In genomic region chr3:37472461-37472860, GRCm38 (mm10) we compare ENCODE assay signal across 9 mouse cellular contexts. TPM values are rescaled to one million over a fixed set of nuclear protein-coding genes. Genes with fewer than 3 reads are reported as not detected.
DNase-seq lines count a peak whose midpoint lies in the region; ATAC-seq and TF ChIP-seq lines count a peak whose summit lies in the region.
"Had no signal": no experiment of that assay in that cellular context is flagged by ENCODE, and none has a peak within 500 bp of the region (broad histone marks: within the 10 kb centered on the region; RNA-seq: fewer than 3 reads in every experiment).

No protein-coding gene starts in this region.

- peak; percentile 57 for TF ChIP-seq CTCF in forebrain, postnatal 0 days (IDR thresholded peaks at IDR 0.05; ENCODE audit: low read depth)
- TF ChIP-seq CTCF in Patski (IDR thresholded peaks at IDR 0.05), result peak; percentile 41
- no peak for TF ChIP-seq CTCF in cerebellum, adult 2 months (IDR thresholded peaks at IDR 0.05; ENCODE audit: borderline replicate concordance, insufficient read depth, low read depth, low read length)

- CTCF ChIA-PET in Patski (lab: Charles Lee), result interaction anchor here (0.6 to 1.9 kb wide), 14 partner anchors 12 to 748 kb away, joined by 3 to 9 read pairs (median 4); no protein-coding TSS in a partner anchor

- POLR2A ChIA-PET in Patski (lab: Charles Lee), result interaction anchor here (0.6 to 1.3 kb wide), 4 partner anchors 169 to 724 kb away, joined by 3 to 5 read pairs (median 4); no protein-coding TSS in a partner anchor

- no peak overlapping the region for H3K4me3 ChIP-seq in forebrain, postnatal 0 days (ENCODE audit: low read depth, low read length)
- H3K4me3 ChIP-seq in forebrain, embryonic 12.5 days (replicated peaks), result no peak overlapping the region
- H3K4me3 ChIP-seq in liver, embryonic 12.5 days, result no peak overlapping the region
- no peak overlapping the region for H3K4me3 ChIP-seq in cerebellum, adult 2 months (replicated peaks; ENCODE audit: insufficient read depth, low read depth, low read length)
- H3K4me3 ChIP-seq: liver, embryonic 13.5 days had no signal

- no peaks in the 10 kb centered on the region for H3K4me1 ChIP-seq in forebrain, postnatal 0 days (ENCODE audit: insufficient read depth)
- H3K4me1 ChIP-seq in forebrain, embryonic 12.5 days, result no peaks in the 10 kb centered on the region
- peaks cover 11% of the 10 kb centered on the region for H3K4me1 ChIP-seq in liver, embryonic 12.5 days
- H3K4me1 ChIP-seq in cerebellum, adult 2 months (ENCODE audit: control insufficient read depth, insufficient read depth, low read length), result no peaks in the 10 kb centered on the region

- H3K36me3 ChIP-seq in forebrain, postnatal 0 days (ENCODE audit: insufficient read depth), result no peaks in the 10 kb centered on the region
- no peaks in the 10 kb centered on the region for H3K36me3 ChIP-seq in forebrain, embryonic 12.5 days (replicated peaks)
- peaks cover 10% of the 10 kb centered on the region; the same call in 1 of the 2 replicates for H3K36me3 ChIP-seq in liver, embryonic 12.5 days
- H3K36me3 ChIP-seq: liver, embryonic 13.5 days had no signal

- H3K27ac ChIP-seq in forebrain, postnatal 0 days (ENCODE audit: low read depth, low read length), result no peak overlapping the region
- no peak overlapping the region for H3K27ac ChIP-seq in forebrain, embryonic 12.5 days
- no peak overlapping the region for H3K27ac ChIP-seq in liver, embryonic 12.5 days
- H3K27ac ChIP-seq in cerebellum, adult 2 months (ENCODE audit: insufficient read depth, low read length), result no peak overlapping the region

- peak; percentile 58 for DNase-seq in forebrain, postnatal 0 days
- DNase-seq in liver, result peak; percentile 21
- no peak for DNase-seq in Patski (ENCODE audit: low read depth, low spot score)
- peak; percentile 16 for DNase-seq in lung, postnatal 25 days (ENCODE audit: low spot score)
- no peak for DNase-seq in cerebellum, adult 2 months
- DNase-seq in ovary, postnatal 36 days (ENCODE audit: low spot score), result no peak
- DNase-seq: liver, embryonic 13.5 days had no signal

- in situ Hi-C loops in Patski (cut with MboI; ENCODE audit: low pct_unique_long_range_greater_than_20kb), result loop anchor here (5.0 to 25.0 kb wide), 4 partner anchors 375 to 1390 kb away; no protein-coding TSS in a partner anchor

- no peaks in the 10 kb centered on the region for H3K9me3 ChIP-seq in forebrain, postnatal 0 days (ENCODE audit: low read length)
- H3K9me3 ChIP-seq in forebrain, embryonic 12.5 days, result no peaks in the 10 kb centered on the region
- no peaks in the 10 kb centered on the region for H3K9me3 ChIP-seq in liver, embryonic 12.5 days (replicated peaks)
- H3K9me3 ChIP-seq: liver, embryonic 13.5 days had no signal

- H3K9ac ChIP-seq in forebrain, postnatal 0 days, result no peak overlapping the region
- no peak overlapping the region for H3K9ac ChIP-seq in forebrain, embryonic 12.5 days
- no peak overlapping the region for H3K9ac ChIP-seq in liver, embryonic 12.5 days
- H3K9ac ChIP-seq: liver, embryonic 13.5 days had no signal

- H3K4me2 ChIP-seq in forebrain, postnatal 0 days (ENCODE audit: low read depth), result no peak overlapping the region
- no peak overlapping the region for H3K4me2 ChIP-seq in forebrain, embryonic 12.5 days
- H3K4me2 ChIP-seq in liver, embryonic 12.5 days, result no peak overlapping the region
- H3K4me2 ChIP-seq: liver, embryonic 13.5 days had no signal

- no peaks in the 10 kb centered on the region for H3K27me3 ChIP-seq in forebrain, postnatal 0 days (ENCODE audit: insufficient read depth, low read length)
- H3K27me3 ChIP-seq in forebrain, embryonic 12.5 days, result no peaks in the 10 kb centered on the region
- no peaks in the 10 kb centered on the region for H3K27me3 ChIP-seq in liver, embryonic 12.5 days (replicated peaks)
- no peaks in the 10 kb centered on the region for H3K27me3 ChIP-seq in Patski
- no peaks in the 10 kb centered on the region for H3K27me3 ChIP-seq in cerebellum, adult 2 months (ENCODE audit: control insufficient read depth, insufficient read depth, low read length)
- H3K27me3 ChIP-seq: liver, embryonic 13.5 days had no signal

- ATAC-seq in forebrain, postnatal 0 days, result no peak
- ATAC-seq in forebrain, embryonic 12.5 days (ENCODE audit: low FRiP score), result no peak
- ATAC-seq in liver, embryonic 12.5 days, result no peak
- ATAC-seq in Patski, result no peak

- no peak for TF ChIP-seq POLR2A in cerebellum, adult 2 months (IDR thresholded peaks at IDR 0.05; ENCODE audit: borderline replicate concordance, insufficient read depth, low read length)

RNA-seq across cellular contexts. Expression of gene Nudt6, which starts 52.5 kb away (rescaled TPM):
- 4.5 and 6.6 TPM in 2 replicates for total RNA-seq in forebrain, postnatal 0 days (2014; rRNA removed)
- 10.2 and 14.8 TPM in 2 replicates for polyA plus RNA-seq in forebrain, postnatal 0 days (2015; fragmentation: Nextera tagmentation; extraction: Ambion mirVana)
- 3.2 and 3.3 TPM in 2 replicates for polyA plus RNA-seq in forebrain, embryonic 12.5 days (2016; fragmentation: Nextera tagmentation; extraction: Ambion mirVana)
- 5.4 and 5.8 TPM in 2 replicates for polyA plus RNA-seq in liver, embryonic 12.5 days (2016; fragmentation: Nextera tagmentation; extraction: Ambion mirVana)
- polyA plus RNA-seq in Patski (2021), result 20.4 TPM
- 9.3 TPM in 2 replicates for polyA plus RNA-seq in cerebellum, adult 2 months (2012; rRNA removed)

RNA-seq across cellular contexts. Expression of gene Spata5, which starts 52.8 kb away (rescaled TPM):
- total RNA-seq in forebrain, postnatal 0 days (2014; rRNA removed), result 18.9 and 33.3 TPM in 2 replicates
- 21.0 and 23.2 TPM in 2 replicates for polyA plus RNA-seq in forebrain, postnatal 0 days (2015; fragmentation: Nextera tagmentation; extraction: Ambion mirVana)
- 44.8 and 48.9 TPM in 2 replicates for polyA plus RNA-seq in forebrain, embryonic 12.5 days (2016; fragmentation: Nextera tagmentation; extraction: Ambion mirVana)
- polyA plus RNA-seq in liver, embryonic 12.5 days (2016; fragmentation: Nextera tagmentation; extraction: Ambion mirVana), result 32.7 and 38.8 TPM in 2 replicates
- 43.3 TPM for polyA plus RNA-seq in Patski (2021)
- 8.0 and 9.0 TPM in 2 replicates for polyA plus RNA-seq in cerebellum, adult 2 months (2012; rRNA removed)

Comparison
In these comparisons a context has a peak if more than half of its experiments do, and no peak if none do; other contexts are left out.
1. DNase-seq: peak in forebrain, postnatal 0 days (single experiment), liver (single experiment) and lung, postnatal 25 days (single experiment); none in Patski (single experiment), cerebellum, adult 2 months (0 of 2) and ovary, postnatal 36 days (single experiment).